Mouse (Mus musculus) 3T3-L1 (cell line): ENCODE measurements around the gene Tmprss15.

Experiments used
- DNase-seq: peaks from one replicate; pipeline ENCODE4 v3.0.0-alpha.2; 2015; ENCODE audit warnings: low read depth, low spot score

Tmprss15 gene

DNA sequence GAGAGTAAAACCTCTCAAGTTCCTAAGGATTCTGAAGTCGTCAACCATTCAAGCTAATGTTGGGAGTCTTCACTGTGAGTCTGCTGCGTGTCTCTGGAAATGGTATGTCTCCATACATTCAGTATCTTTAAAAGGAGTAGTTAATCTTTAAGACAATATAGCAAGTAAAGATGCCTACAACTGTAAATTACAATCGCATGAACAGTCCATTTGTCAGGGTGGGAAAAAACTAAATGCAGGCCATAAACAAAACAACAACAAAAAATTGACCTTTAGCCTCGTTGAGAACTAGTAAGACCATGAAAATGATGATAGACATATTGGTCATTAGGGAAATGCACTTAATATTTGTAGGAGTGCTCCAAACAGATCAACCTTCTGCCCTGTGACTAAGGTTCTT is at the start of gene Tmprss15:
Gene Tmprss15 (minus strand): TSS at position 101 of the 400 bp plus-strand sequence.
- no peak for DNase-seq

DNA sequence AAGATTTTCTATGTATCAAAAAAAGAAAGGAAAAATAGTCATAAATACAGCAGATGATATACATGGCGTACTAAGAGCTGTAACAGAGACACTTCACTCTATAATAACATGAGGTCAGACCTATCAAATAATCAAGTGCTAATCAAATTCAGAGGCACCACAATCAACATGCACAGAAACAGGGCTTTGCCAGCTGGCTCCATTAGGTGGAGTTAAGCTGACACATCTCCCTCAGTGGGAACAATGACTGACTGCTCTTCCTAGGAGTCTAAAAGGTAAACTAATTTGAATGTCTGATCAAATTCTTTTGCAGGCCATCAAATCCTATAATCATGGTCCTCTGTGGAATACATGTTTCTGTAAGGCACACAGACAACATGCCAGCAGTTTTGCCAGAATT is 24.0 kb upstream of the Tmprss15 start:
- no peak for DNase-seq

GRCm38 (mm10) chr16:79109516-79109915 is 18.6 kb upstream of the Tmprss15 start:
- DNase-seq: no peak

DNA sequence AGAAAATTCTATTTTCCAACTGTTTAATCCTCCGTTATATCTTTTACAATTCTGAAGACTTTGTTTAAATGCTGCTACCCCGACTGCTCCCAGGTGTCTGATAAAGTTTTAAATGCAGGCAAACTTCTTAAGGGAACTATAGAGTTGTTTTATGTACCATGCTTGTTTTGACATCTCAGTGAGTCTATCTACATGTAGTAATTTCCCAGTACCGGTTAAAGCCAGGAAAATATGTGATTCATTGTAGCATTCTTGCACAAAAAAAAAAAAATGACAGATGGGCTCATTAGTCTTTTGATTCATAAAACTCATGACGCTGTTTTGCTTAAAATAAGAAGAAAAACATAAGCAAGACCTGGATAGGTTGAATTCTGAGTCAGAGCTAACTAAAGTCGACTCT is 18.1 kb upstream of the Tmprss15 start:
- no peak for DNase-seq

DNA sequence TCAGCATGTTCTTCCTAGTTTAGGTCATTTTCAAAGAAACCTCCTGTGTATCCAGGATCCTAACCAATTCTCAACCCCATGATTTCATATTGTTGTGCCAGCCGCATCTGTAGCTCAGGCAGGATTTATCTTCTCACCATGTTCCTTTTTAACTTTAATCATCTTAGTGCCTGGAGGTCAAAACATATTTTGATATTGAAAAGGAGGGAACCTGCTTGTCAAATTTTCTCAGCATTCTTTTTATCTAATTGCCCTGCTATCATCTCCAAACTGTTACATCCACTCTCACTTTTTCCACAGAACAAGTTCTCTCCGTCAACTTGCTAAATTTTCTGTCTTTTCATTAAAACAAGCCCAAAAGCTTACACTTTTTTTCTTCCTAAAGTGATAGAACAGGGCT is 9.4 kb upstream of the Tmprss15 start:
- no peak for DNase-seq

- no peak for DNase-seq
Observed at GRCm38 (mm10) chr16:79098321-79098720, 7.4 kb upstream of the Tmprss15 start.

GRCm38 (mm10) chr16:79086550-79086949 is 4.3 kb downstream of the Tmprss15 start:
- DNase-seq: no peak

DNA sequence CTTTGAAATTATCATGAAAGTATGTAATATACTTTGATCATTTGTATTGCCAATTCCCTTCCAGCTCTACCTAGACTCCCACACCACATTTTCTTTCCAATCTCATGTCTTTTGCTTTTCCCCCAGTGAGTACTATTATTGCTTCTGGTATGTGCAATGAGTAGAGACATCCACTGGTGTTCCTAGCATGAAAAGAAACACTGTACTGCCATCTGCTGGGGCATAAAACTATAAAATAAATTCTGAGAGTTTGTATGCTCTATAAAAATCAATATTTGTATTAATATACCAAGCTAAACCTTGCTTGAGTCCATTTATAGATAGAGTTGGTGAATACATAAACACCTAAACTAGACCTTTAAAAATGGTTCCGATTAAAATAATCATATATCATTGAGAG is 27.0 kb downstream of the Tmprss15 start:
- peak; percentile 15 for DNase-seq

DNA sequence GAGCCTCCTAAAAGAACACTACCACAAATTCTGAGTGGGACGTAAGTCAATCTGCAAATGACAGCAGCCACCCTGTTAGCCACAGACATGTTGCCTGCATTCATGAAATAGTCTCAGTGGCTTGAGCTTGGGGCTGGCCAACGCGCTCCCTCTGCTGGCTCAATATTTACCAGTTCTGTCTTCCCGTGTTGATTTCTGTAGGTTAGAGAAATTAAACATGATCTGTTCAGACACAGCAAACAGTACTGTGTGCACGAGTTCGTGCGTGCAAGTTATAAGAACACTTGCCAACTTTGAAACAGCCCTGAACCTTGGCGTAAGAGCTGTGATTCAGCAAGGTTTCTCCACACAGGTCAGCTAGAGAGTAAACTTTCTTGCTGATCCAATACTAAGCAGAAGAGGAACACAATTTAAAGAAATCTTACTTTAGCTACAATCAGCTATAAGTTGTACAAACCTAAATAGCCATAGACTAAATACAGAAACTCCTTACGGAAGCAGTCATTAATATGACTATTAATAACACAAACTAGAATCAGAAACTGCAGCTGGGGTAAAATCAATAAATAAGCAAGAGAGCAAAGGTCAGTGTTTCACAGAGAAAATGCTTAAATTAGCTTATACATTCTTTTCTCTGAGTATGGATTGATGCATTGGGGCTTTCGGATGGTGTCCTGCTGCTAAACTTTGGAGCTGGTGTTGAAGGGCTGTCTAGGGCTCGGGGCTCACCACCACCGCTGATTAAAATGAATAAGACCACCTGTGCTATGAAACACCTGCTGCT is 31.9 kb downstream of the Tmprss15 start:
- peak; percentile 20 for DNase-seq

- DNase-seq: no peak
Observed at GRCm38 (mm10) chr16:79032593-79032992, 58.3 kb downstream of the Tmprss15 start.

DNA sequence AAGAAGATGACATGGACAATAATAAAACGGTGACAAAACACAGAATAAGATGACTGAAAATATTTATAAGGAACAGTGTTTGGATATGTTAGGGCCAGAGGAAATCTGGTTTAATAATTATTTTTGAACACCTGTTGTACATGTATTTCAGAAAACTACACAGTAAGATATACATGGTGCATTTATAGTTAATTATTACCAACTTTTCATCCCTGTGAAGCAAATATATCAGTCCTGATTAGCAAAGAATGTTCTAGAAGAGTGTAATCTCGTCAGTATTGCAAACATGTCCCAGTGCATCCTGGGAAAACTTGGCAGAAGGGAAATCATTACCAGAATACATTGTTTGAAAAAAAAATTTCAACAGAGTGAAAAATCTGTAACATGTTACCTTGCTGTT is 88.1 kb downstream of the Tmprss15 start:
- DNase-seq: no peak

- no peak for DNase-seq
Observed at GRCm38 (mm10) chr16:79001679-79002078, 89.2 kb downstream of the Tmprss15 start.

DNA sequence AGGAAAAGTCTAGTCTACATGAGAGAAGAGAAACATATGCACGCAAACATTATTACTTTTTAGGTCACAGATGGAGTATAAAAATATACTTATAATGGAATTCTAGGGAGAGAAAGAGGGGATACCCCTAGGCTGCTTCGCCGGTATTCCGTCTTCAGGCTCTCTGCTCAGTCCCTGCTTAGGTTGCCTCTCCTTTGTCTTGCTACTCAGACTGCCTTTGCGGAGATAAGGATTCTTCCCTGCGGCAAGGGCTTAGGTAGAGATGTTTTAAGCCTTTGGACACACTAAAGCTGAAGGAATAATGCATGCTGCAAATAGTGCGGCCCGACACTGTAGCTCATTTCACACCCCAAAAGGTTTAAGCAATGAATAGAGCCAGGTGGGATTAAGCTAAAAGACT is 114.5 kb downstream of the Tmprss15 start:
- no peak for DNase-seq

DNA sequence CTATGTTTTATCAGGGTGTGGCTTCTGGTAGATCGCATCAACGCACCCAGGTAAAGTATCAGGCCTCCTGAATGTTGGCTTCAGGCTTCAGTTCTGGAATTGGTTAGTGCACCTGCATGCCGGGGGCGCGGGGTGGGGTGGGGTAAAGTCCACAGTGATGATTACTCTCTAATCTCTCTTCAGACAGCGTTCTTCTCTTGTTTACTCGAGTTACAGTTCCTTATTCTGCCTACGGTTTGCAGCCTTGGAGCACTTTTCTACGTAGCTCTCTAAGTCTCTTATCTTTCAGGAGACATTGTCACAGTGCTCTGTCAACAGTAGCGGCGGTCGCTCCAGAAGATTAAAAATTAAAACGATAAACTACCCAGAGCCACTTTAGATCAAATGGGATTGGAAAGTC is 116.8 kb downstream of the Tmprss15 start:
- no peak for DNase-seq

GRCm38 (mm10) chr16:78969091-78969731 is 121.7 kb downstream of the Tmprss15 start:
- DNase-seq: peak; percentile 56

DNA sequence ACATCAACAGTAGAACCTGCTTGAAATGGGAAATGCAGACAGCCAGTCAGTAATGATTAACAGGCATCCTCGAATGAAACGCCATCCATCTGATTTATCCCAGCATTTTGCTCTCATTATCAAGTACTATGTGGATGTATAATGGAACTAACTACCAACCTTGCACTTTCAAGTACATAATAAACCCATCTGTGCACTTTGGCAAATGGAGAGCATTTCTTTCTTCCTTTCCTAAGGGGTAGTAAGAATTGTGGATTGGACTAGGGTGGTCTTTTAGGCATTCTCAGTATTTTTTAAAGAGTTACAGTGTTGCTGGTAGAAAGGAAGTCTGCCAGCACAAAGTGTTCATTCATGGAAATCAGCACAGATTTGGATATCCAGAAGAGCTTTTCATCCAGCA is 133.5 kb downstream of the Tmprss15 start:
- no peak for DNase-seq

- peak; percentile 51 for DNase-seq
Observed at GRCm38 (mm10) chr16:78950359-78950758, 140.5 kb downstream of the Tmprss15 start.

DNA sequence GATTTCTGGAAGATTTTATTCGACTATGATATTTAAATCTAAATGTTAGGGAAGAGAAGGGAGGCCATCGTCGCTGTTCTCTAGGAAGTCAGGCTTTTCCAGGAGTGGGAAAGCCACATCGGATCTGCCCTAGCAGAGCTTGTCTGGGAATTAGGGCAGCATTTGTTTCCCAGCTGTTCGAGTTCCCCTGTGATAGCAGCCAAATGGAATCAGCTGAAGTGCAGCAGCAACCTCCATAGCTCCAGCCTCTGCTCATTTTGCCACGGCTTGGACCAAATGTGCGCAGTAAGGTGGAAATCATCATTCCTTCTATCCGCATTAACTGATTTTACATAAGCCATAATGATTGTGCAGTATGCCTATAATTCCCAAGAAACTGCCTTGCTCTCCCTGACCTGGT is 153.1 kb downstream of the Tmprss15 start:
- no peak for DNase-seq

DNA sequence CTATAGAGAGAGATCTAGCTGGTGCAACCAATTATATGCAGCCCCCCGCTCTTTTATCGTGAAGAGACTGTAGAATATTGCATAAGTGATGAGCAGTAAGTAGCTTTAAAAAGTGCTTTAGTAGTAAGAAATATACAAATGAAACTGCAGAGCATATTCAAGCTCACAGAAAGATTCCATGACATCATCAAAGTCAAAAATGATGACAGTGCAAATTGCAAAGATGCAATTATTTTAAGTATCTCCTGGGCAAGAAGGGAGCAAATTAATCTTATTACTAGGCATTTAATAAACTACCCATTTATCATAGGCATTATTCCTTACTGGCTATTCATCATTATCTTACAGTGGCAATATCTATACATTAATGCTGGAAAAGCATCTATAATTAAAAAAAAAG is 156.6 kb downstream of the Tmprss15 start:
- no peak for DNase-seq

DNA sequence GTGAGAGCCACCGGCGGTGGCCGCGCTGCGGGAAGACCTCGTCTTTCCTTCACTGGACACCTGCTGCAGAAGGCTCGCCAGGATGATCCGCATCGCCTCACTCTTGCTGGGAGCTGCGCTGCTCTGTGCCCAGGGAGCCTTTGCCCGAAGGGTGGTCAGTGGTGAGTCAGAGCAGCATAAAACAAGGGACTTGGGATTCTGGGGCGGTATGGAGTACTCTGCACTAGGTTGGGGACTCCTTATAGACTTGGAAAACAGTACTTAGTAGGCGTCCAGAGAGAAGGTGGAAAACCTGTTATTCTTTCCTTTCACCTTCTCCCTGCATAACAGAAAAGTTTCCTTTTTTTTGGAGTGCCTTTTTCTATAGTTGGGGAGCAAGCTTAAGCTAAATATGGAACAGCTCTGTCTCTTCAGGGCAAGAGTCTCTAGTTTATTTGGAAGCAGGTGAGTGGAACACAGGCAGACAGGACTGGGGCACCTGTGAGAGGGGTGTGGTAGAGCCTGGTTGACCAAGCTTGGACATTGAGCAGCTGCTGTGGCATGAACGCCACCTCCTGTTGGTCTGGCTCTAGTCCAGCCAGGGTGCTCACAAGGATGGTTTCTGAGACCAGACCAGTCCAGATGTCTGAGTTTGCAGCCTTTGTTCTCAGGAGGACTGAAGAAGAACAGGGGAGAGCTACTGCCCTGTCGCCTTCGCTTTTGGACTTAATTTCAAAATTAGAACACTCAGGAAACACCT is 159.4 kb downstream of the Tmprss15 start:
- DNase-seq: no peak

DNA sequence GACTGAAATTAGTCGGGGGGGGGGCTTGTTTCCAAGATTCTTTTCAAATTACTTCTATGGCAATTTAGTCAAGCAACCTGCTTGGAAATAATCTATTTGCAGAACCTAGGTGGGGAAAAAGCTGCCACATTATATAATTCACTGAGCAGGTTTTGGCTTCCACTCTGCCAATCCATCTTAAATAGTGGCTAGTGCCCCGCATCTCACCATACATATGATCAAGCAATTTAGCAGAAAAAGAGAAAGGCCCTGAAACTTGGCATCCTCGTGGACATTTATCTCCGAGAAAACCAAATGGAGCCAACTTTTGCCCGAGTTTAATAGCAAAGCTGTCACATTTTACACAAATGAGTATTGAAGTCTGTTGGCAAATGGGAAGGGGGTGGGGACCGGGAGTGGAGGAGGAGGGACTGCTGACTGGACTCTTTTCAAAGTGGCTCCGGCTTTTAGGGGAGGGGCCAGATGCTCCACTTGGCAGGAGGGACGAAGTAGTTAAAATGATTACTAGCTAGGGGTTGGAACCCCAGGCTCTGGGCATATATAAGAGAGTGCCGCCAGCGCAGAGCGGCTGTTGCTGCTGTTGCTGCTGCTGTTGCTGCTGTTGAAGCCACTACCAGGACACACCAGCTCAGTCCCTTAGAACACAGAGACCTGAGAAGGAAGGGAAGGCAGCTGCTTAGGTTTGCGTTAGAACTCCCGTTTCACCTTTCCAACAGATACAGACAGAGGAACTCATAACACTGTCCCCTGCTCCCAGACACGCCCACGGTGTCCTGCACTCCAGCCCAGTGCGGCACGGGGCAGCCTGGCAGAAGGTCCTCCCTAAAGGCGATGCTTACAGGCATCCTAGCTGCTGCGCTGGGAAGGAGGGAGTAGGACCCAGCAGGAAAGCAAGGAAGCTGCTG is 160.3 kb downstream of the Tmprss15 start, which contains the start of gene Chodl:
Gene Chodl (plus strand): TSS at position 567 of the 905 bp plus-strand sequence.
- DNase-seq: no peak
